Mouse (Mus musculus): ENCODE results near the gene Ntf5.
"Not testable (repeated sequence)": the region's sequence is repeated elsewhere in the genome, so short reads cannot be mapped to it uniquely, and the experiment has no call there.

Ntf5 gene

GRCm38 (mm10) chr7:45462868-45463267 lies 49.4 kb downstream of the Ntf5 start:
- DNase-seq = not testable (repeated sequence)

DNA sequence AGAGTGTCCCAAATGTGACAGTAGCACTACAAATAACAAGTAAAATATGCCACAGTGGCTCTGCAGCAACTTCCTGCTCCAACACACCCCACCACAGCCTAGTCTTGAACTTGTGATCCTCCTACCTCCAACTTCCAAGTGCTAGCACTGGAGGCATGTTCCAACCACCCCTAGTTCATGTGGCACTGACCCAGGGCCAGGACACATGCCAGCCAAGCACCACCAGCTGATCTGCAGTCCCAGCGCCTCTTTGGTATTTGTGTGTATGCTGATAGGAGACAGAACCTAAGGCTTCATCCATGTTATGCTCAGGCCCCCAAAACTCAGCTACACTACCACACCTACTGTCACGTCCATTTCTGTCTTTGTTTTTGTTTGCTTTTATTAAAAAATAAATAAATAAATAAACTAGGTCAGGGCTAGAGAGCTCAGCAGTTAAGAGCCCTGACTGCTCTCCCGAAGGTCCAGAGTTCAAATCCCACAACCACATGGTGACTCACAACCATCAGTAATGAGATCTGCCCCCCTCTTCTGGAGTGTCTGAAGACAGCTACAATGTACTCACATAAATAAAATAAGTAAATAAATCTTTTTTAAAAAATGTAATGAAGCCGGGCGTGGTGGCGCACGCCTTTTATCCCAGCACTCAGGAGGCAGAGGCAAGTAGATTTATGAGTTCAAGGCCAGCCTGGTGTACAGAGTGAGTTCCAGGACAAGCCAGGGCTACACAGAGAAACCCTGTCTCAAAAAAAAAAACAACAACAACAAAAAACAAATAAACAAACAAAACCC lies 50.7 kb downstream of the Ntf5 start:
- peak in 1 of 2 experiments; percentile 45 for DNase-seq

DNA sequence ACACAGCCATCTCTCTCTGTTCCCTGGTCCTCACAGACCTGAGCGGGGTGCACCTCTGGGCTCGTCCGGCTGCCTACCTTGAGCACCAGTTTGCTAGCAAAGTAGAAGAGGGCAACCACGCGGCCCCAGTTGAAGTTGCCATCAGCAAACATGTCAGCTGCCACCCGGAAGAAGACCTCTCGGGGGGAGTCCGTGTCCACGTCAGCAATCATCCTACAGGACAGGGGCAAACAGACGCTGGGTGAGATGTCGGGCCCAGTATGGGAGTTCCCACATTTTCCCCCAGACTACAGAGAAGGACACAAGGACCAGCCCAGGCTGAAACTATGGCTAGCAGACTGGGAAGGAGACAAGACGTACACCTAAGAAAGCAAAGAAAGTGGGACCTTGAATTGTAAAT lies 51.6 kb downstream of the Ntf5 start:
- no peak for DNase-seq

DNA sequence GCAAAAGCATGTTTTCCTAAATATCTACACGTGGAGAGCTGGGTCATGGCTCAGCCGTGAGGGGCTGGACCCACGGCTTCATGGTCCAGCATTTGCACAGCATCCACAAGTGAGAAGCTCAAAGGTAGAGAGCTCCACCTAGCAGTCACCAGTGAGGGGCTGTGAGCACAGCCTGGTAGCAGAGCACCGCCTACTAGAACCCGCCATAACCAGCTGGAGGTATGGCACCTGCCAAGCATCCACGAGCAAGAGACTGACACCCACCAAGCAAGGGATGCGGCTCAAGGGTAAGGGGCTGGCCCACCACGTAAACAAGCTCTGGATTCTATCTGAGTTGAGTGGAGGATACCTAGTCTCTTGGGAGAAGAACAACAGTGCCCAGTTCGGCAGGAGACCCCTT lies 52.1 kb downstream of the Ntf5 start:
- peak; percentile 57 to 58 for DNase-seq

DNA sequence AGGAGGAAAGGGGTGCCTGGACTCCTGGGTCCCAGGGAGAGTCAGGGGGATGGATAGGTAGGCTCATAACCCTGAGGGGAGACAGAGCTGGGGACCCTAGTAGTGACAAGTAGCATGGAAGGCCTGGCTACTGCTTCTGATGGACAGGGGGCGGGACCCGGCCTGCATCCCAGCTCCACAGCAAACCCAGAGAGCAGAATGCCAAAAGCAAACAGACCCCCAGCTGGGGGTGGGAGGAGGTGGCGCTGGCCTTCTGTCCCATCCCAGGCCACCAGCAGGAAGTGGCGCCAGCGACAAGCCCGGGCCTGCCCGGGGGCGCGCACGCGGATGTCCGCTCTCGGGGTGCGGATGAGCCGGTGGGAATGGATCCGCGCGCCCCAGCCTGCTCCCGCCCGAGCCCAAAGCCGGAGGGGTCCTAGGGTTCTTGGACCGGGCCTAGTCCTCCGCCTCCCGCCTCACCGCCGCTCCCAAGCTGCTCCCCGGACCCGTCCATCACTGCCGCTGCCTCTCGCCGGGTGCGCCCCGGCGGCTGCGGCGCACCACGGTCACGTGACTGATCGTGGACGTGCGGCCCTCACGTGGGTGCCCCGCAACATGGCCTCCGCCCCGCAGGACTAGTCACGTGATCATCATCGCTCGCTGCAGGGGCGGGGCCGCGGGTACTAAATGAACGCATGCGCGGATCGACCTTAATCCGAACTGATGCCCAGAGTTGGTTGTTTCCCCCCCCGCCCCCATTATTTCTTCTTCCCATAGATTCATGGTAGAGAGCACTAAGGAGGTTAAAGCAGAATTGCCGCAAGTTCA lies 53.0 kb downstream of the Ntf5 start, which contains the start of gene Bax:
TSS of gene Bax (minus strand) at position 616 of the 807 bp plus-strand sequence.
- DNase-seq = peak; percentile 96 to 99

All from kidney, postnatal 36 days (tissue).